Mouse (Mus musculus) left cerebral cortex, adult 6 months (tissue): ENCODE results near the gene Gm13040. TPM values are rescaled to one million over a fixed set of nuclear protein-coding genes. Genes with fewer than 3 reads are reported as not detected.

Source experiments
- long read RNA-seq, 2 experiments: library from polyadenylated mRNA; unstranded; transcript quantifications; one replicate each; pipeline ENCODE4 v2.0.0; 2019 to 2020
- polyA plus RNA-seq: library from polyadenylated mRNA; unstranded; fragments of <200 nt; fragmentation: Nextera tagmentation; gene quantifications from 2 replicates; pipeline ENCODE4 v1.2.3, GENCODE M21; 2021

The Gm13040 gene
- not detected in 2 replicates for polyA plus RNA-seq
- long read RNA-seq, experiment 1: 0 reads
- long read RNA-seq, experiment 2: 0 reads

GRCm38 (mm10) chr4:143535654-143536053, at the start of gene Gm13040:
Gene Gm13040 (plus strand): TSS chr4:143535954.

GRCm38 (mm10) chr4:143511043-143511442, 24.7 kb upstream of the Gm13040 start, which contains the start of gene Gm13043:
Gene Gm13043 (plus strand): TSS chr4:143511343.

GRCm38 (mm10) chr4:143551400-143551799, 15.6 kb downstream of the Gm13040 start, which contains the start of the genes BC080695 and Gm13057:
Gene BC080695 (plus strand): TSS chr4:143551700.
Gene Gm13057 (plus strand): TSS chr4:143551709.

Other genes starting within 250 kb of the Gm13040 start
- 29.8 and 32.9 TPM in 2 replicates for gene Pdpn, start 236.4 kb upstream of the Gm13040 start, polyA plus RNA-seq
- 3.2 and 4.2 TPM in 2 replicates for gene Lrrc38, start 186.2 kb upstream of the Gm13040 start, polyA plus RNA-seq
- gene Pramel1, start 141.5 kb upstream of the Gm13040 start, polyA plus RNA-seq: not detected in 2 replicates
- 5.8 and 6.4 TPM in 2 replicates for gene Pramef8, start 123.5 kb upstream of the Gm13040 start, polyA plus RNA-seq
- not detected in 2 replicates for gene Oog4, start 85.6 kb upstream of the Gm13040 start, polyA plus RNA-seq
- gene Gm13043, start 24.6 kb upstream of the Gm13040 start, polyA plus RNA-seq: not detected in 2 replicates
- not detected in 2 replicates for gene BC080695, start 15.7 kb downstream of the Gm13040 start, polyA plus RNA-seq
- gene Gm13057, start 15.8 kb downstream of the Gm13040 start, polyA plus RNA-seq: not detected in 2 replicates
- gene Gm13083, start 79.0 kb downstream of the Gm13040 start, polyA plus RNA-seq: not detected in 2 replicates
- not detected in 2 replicates for gene Gm13088, start 121.3 kb downstream of the Gm13040 start, polyA plus RNA-seq
- gene Gm13089, start 166.8 kb downstream of the Gm13040 start, polyA plus RNA-seq: not detected in 2 replicates
- gene Gm13078, start 183.5 kb downstream of the Gm13040 start, polyA plus RNA-seq: not detected in 2 replicates